Mouse (Mus musculus) midbrain, embryonic 16.5 days (tissue): ENCODE results near the gene Mettl2. TPM values are rescaled to one million over a fixed set of nuclear protein-coding genes. Genes with fewer than 3 reads are reported as not detected.
A peak's percentile ranks its signal among the peaks of the same experiment; 100 is the strongest.

Source experiments
- ATAC-seq: fragments of 200-750 bp; cut with Nextera tagmentation; 2 replicates; pipeline ENCODE4 v1.8.0; 2017; ENCODE audit warnings: moderate TSS enrichment
- H3K27ac ChIP-seq: fragments of 300-500 bp; sonication (generic); 2 replicates; pipeline ENCODE4 v1.5.1; 2014; ENCODE audit warnings: mild to moderate bottlenecking, low read length, mixed read lengths
- H3K27me3 ChIP-seq: fragments of 300-500 bp; sonication (generic); 2 replicates; pipeline ENCODE4 v1.6.1; 2014; ENCODE audit warnings: low read depth, low read length, mixed read lengths; ENCODE audit not compliant: control insufficient read depth, insufficient read depth
- H3K36me3 ChIP-seq: fragments of 300-500 bp; sonication (generic); 2 replicates; pipeline ENCODE4 v1.6.1; 2014; ENCODE audit warnings: mild to moderate bottlenecking, low read length, moderate library complexity, mixed read lengths; ENCODE audit not compliant: control insufficient read depth, insufficient read depth
- H3K4me1 ChIP-seq: fragments of 300-500 bp; sonication (generic); 2 replicates; pipeline ENCODE4 v1.6.1; 2014; ENCODE audit warnings: mild to moderate bottlenecking, low read length, mixed read lengths; ENCODE audit not compliant: control insufficient read depth, insufficient read depth
- H3K4me2 ChIP-seq: fragments of 300-500 bp; sonication (generic); 2 replicates; pipeline ENCODE4 v1.6.1; 2014; ENCODE audit warnings: mild to moderate bottlenecking, low read length, mixed read lengths
- H3K4me3 ChIP-seq: fragments of 300-500 bp; sonication (generic); 2 replicates; pipeline ENCODE4 v1.5.1; 2014; ENCODE audit warnings: low read depth, mild to moderate bottlenecking, low read length, moderate library complexity, mixed read lengths
- H3K9ac ChIP-seq: fragments of 300-500 bp; sonication (generic); 2 replicates; pipeline ENCODE4 v1.6.1; 2014; ENCODE audit warnings: low read depth, low read length, mixed read lengths
- H3K9me3 ChIP-seq: fragments of 300-500 bp; sonication (generic); replicated peaks from 2 replicates; pipeline ENCODE4 v1.6.1; 2014; ENCODE audit warnings: mild to moderate bottlenecking, low read length, mixed read lengths; ENCODE audit not compliant: control insufficient read depth, poor library complexity, severe bottlenecking
- WGBS: fragments of 180-500 bp; shearing (Covaris S2); extraction: QIAGEN DNeasy Blood & Tissue Kit; methylation state at CpG from one replicate; pipeline ENCODE4 v1.1.7; 2014; 5-methylcytosine and 5-hydroxymethylcytosine counted together
- polyA plus RNA-seq: library from polyadenylated mRNA; unstranded; fragments of >200 nt; fragmentation: Nextera tagmentation; extraction: Ambion mirVana; gene quantifications from 2 replicates; pipeline ENCODE4 v1.2.1, GENCODE M21; 2015

Mettl2 gene
- polyA plus RNA-seq, 1 experiment from 2014 or later, result 29.1 TPM

- no peak overlapping the region for H3K4me2 ChIP-seq
- WGBS, result 60% methylated on average over 4 of the region's 4 CpGs
- ATAC-seq, result no peak
- H3K9me3 ChIP-seq, result no peaks in the 10 kb centered on the region
- no peak overlapping the region for H3K4me3 ChIP-seq
- H3K9ac ChIP-seq, result no peak overlapping the region
- no peaks in the 10 kb centered on the region for H3K36me3 ChIP-seq
- no peak overlapping the region for H3K27ac ChIP-seq
- no peaks in the 10 kb centered on the region for H3K27me3 ChIP-seq
- H3K4me1 ChIP-seq, result peaks cover 9% of the 10 kb centered on the region
These were observed 24.5 kb downstream of the Mettl2 start for GRCm38 (mm10) chr11:105150691-105151090.

DNA sequence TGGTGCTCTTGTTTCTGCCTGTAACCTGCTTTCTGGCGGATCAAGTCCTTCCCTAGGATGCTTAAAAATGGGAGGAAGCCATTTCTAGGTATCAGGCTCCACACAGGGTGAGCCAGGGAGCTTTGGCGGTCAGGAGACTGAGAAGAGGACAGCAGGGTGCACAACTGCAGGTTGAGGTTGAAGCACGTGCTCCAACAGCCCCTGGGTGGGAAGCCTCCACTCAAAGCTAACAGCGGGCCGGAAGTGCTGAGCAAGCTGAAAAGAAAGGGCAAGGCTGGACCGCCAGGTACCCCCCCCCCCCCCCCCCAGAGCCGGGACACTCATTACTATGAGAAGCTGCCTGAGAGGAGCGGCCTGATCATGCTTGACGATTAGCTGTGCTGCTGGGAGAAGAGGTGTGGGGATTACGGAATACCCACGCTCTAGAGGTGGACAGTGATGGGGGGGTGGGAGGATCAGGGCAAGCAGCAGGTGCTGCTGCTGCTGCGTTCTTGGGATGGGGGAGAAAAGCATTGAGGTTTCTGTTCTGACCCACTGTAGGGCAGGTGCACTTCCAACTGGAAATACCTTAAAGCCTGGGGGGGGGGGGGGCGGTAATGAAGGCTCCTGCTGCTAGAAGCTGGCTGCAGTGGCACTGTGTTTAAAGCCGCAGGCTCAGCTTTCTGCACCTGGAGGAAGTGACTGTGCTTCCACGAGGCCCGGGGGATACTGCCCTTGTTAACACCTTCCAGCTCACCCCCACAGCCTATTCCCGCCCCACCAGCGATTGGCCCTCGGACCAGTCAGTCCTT is 25.2 kb downstream of the Mettl2 start:
- peaks cover 9% of the 10 kb centered on the region for H3K4me1 ChIP-seq
- 0 out of 2 replicates have a peak, but pooled peaks have one; percentile 36 for ATAC-seq
- H3K4me2 ChIP-seq, result peak overlapping the region; percentile 42
- H3K9ac ChIP-seq, result peak overlapping the region; percentile 30; the same call in 1 of the 2 replicates
- no peaks in the 10 kb centered on the region for H3K9me3 ChIP-seq
- no peaks in the 10 kb centered on the region for H3K27me3 ChIP-seq
- 23% methylated on average over 17 of the region's 19 CpGs for WGBS
- H3K36me3 ChIP-seq, result no peaks in the 10 kb centered on the region
- H3K4me3 ChIP-seq, result no peak overlapping the region; the same call in 1 of the 2 replicates
- no peak overlapping the region for H3K27ac ChIP-seq

DNA sequence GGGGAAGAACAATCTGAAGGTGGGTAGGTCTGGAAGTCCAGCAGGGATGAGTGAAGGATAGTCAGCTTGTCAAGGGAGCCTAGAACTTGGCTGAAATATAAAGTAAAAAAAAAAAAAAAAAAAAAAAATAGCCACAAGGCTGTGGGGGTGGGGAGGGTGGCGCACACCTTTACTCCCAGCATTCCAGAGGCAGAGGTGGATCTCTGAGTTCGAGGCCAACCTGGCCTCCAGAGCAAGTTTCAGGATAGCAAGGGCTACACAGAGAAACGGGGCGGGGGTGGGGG is 25.7 kb downstream of the Mettl2 start:
- H3K4me2 ChIP-seq, result peak overlapping the region; percentile 42
- H3K4me3 ChIP-seq, result no peak overlapping the region
- H3K4me1 ChIP-seq, result peaks cover 9% of the 10 kb centered on the region
- no peak for ATAC-seq
- H3K27ac ChIP-seq, result no peak overlapping the region
- 0 out of 2 replicates have a peak overlapping the region, but pooled peaks have one; percentile 30 for H3K9ac ChIP-seq
- H3K27me3 ChIP-seq, result no peaks in the 10 kb centered on the region
- no peaks in the 10 kb centered on the region for H3K36me3 ChIP-seq
- H3K9me3 ChIP-seq, result no peaks in the 10 kb centered on the region
- no CpG with 5 or more reads among the region's 4 CpGs for WGBS

GRCm38 (mm10) chr11:105152357-105152899 is 26.2 kb downstream of the Mettl2 start:
- Histone ChIP-seq H3K9me3 (no peaks in the 10 kb centered on the region), H3K9ac (no peak overlapping the region), H3K4me3 (no peak overlapping the region), H3K4me2 (no peak overlapping the region), H3K36me3 (no peaks in the 10 kb centered on the region), H3K4me1 (peaks cover 9% of the 10 kb centered on the region), H3K27me3 (no peaks in the 10 kb centered on the region), H3K27ac (no peak overlapping the region)
- 93% methylated on average over 11 of the region's 11 CpGs for WGBS
- ATAC-seq, result no peak

- H3K27me3 ChIP-seq, result no peaks in the 10 kb centered on the region
- no peaks in the 10 kb centered on the region for H3K36me3 ChIP-seq
- H3K9me3 ChIP-seq, result no peaks in the 10 kb centered on the region
- no peak overlapping the region for H3K27ac ChIP-seq
- 30% methylated on average over 12 of the region's 12 CpGs for WGBS
- H3K4me3 ChIP-seq, result no peak overlapping the region
- H3K4me2 ChIP-seq, result no peak overlapping the region
- H3K9ac ChIP-seq, result no peak overlapping the region
- peaks cover 9% of the 10 kb centered on the region for H3K4me1 ChIP-seq
- peak; percentile 68; the same call in 1 of the 2 replicates for ATAC-seq
These were observed 27.0 kb downstream of the Mettl2 start for GRCm38 (mm10) chr11:105153068-105153833.

DNA sequence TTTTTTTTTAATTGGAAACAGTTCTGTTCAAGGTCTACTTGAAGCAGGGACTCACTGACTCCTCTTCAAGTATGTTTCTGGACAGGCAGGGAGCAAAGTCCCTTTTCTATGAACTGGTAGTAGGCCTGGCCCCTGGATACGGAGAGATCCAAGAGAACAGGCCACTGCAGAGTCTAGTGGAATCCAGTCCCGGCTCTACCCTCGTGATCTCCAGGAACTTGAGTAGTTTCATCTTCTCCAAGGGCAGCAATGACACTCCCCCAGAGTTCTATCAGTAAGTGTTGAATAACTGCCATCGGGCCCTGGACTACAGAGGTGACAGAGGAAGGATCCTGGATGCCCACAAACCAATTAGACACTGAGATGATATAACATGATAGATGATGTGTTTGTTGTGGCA is 29.7 kb downstream of the Mettl2 start:
- Histone ChIP-seq H3K9me3 (no peaks in the 10 kb centered on the region), H3K27me3 (no peaks in the 10 kb centered on the region), H3K4me3 (no peak overlapping the region), H3K4me2 (no peak overlapping the region), H3K27ac (no peak overlapping the region), H3K4me1 (peaks cover 9% of the 10 kb centered on the region), H3K9ac (no peak overlapping the region), H3K36me3 (no peaks in the 10 kb centered on the region)
- 82% methylated on average over 4 of the region's 4 CpGs for WGBS
- ATAC-seq, result no peak

GRCm38 (mm10) chr11:105156748-105157267 is 30.6 kb downstream of the Mettl2 start:
- Histone ChIP-seq H3K4me3 (no peak overlapping the region), H3K9me3 (no peaks in the 10 kb centered on the region), H3K27me3 (no peaks in the 10 kb centered on the region), H3K4me1 (peaks cover 3% of the 10 kb centered on the region; the same call in 1 of the 2 replicates), H3K27ac (no peak overlapping the region), H3K36me3 (no peaks in the 10 kb centered on the region), H3K9ac (no peak overlapping the region), H3K4me2 (no peak overlapping the region)
- ATAC-seq, result no peak
- WGBS, result 90% methylated on average over 19 of the region's 19 CpGs

- H3K4me2 ChIP-seq, result no peak overlapping the region
- peaks cover 2% of the 10 kb centered on the region; the same call in 1 of the 2 replicates for H3K4me1 ChIP-seq
- no peak overlapping the region for H3K9ac ChIP-seq
- H3K36me3 ChIP-seq, result no peaks in the 10 kb centered on the region
- H3K27ac ChIP-seq, result no peak overlapping the region
- no peak overlapping the region for H3K4me3 ChIP-seq
- no peak for ATAC-seq
- no peaks in the 10 kb centered on the region for H3K27me3 ChIP-seq
- 0 out of 2 replicates have a peak, but pooled peaks cover 2% of the 10 kb centered on the region for H3K9me3 ChIP-seq
These were observed 31.8 kb downstream of the Mettl2 start for GRCm38 (mm10) chr11:105158047-105158446.
